Mouse (Mus musculus) small intestine, adult 2 months (tissue): ENCODE results near the gene Dlgap1.

Source experiments
- CTCF ChIP-seq: fragments of 200-500 bp; IDR thresholded peaks from 2 replicates; pipeline ENCODE4 v1.5.1; 2012; ENCODE audit warnings: low read depth, mild to moderate bottlenecking, control low read depth, inconsistent platforms, low read length, moderate library complexity, mixed read lengths; ENCODE audit not compliant: insufficient replicate concordance, insufficient read length; ENCODE audit errors: extremely low read depth
- POLR2A ChIP-seq: fragments of 200-500 bp; IDR thresholded peaks from 2 replicates; pipeline ENCODE4 v1.6.1; 2012; ENCODE audit warnings: low read depth, mild to moderate bottlenecking, control low read depth, inconsistent platforms, low read length, moderate library complexity

DNA sequence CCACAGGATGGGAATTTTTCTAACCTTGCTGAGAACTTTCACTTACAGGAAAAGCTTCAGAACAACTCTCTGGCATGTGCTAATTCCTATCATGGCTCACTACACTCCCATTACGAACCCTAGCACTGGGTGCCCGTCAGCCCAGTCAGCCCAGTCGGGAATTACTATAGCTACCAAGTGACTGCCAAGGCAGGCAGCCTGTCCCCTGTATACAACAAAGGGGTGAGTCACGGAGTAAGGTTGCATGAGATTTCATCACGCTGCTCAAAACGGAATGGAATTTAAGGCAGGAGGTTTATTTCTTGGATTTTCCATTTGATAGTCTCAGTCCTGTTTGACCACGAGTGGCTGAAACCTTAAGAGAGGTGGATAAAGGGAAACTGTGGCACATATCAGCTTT lies 867.9 kb downstream of the Dlgap1 start:
- TF ChIP-seq CTCF (no peak), POLR2A (no peak)
